Mouse (Mus musculus): Measurements from ENCODE around the gene Rbm17.

- TF ChIP-seq POLR2A (IDR thresholded peaks at IDR 0.05; ENCODE audit: borderline replicate concordance, extremely low read depth, low read depth, low read length) (no peak), CTCF (IDR thresholded peaks at IDR 0.05; ENCODE audit: insufficient read depth, low read length) (no peak)
Measured at GRCm38 (mm10) chr2:11546091-11546490, 57.9 kb downstream of the Rbm17 start.

All from lung, adult 2 months (tissue).